Comparison of ENCODE assay signal across 22 mouse cellular contexts in genomic region chr10:93212699-93213098, GRCm38 (mm10). TPM values are rescaled to one million over a fixed set of nuclear protein-coding genes. Genes with fewer than 3 reads are reported as not detected.
DNase-seq lines count a peak whose midpoint lies in the region; ATAC-seq and TF ChIP-seq lines count a peak whose summit lies in the region.
"Had no signal": no experiment of that assay in that cellular context is flagged by ENCODE, and none has a peak within 500 bp of the region (broad histone marks: within the 10 kb centered on the region; RNA-seq: fewer than 3 reads in every experiment).

No protein-coding gene starts in this region.

- 34% methylated on average over 2 of the region's 2 CpGs for WGBS in liver, adult 2 months
- 78% methylated on average over 2 of the region's 2 CpGs for WGBS in liver, embryonic 16.5 days (ENCODE audit: insufficient replicate concordance)
- 63% methylated on average over 2 of the region's 2 CpGs for WGBS in stomach, postnatal 0 days

- DNase-seq in liver, adult 2 months (ENCODE audit: extremely low read depth, low read depth, low spot score): peak; percentile 86
- DNase-seq in liver: no peak
- DNase-seq in stomach, postnatal 0 days (ENCODE audit: low spot score): no peak
- no peak for DNase-seq in layer of hippocampus, adult 9-11 months
- no peak for DNase-seq in adrenal gland, postnatal 4 days (ENCODE audit: low spot score in 2 of 2)
- DNase-seq: adrenal gland, adult 2 months; adrenal gland, postnatal 10 days; adrenal gland, postnatal 25 days; B cell, adult 2 months; cerebellum, adult 11-12 months; cerebellum, adult 2 months; cerebellum, adult 9-10 months; cerebellum, postnatal 10 days; cerebellum, postnatal 25 days had no signal

- H3K36me3 ChIP-seq in liver, adult 2 months (ENCODE audit: control insufficient read depth, insufficient read depth, low read length): peaks cover 22% of the 10 kb centered on the region
- H3K36me3 ChIP-seq in ES-Bruce4 (ENCODE audit: control insufficient read depth, insufficient read depth, low read length, poor library complexity, severe bottlenecking): peaks cover 22% of the 10 kb centered on the region
- H3K36me3 ChIP-seq in liver, embryonic 16.5 days (ENCODE audit: control insufficient read depth, insufficient read depth): peaks cover 30% of the 10 kb centered on the region
- peaks cover 17% of the 10 kb centered on the region for H3K36me3 ChIP-seq in stomach, postnatal 0 days (ENCODE audit: control insufficient read depth, insufficient read depth, low read length)

- H3K27ac ChIP-seq in liver, adult 2 months (replicated peaks; ENCODE audit: insufficient read depth, low read depth, low read length): peak overlapping the region; percentile 60
- H3K27ac ChIP-seq in ES-Bruce4 (ENCODE audit: insufficient read depth, low read length): peak overlapping the region; percentile 85
- H3K27ac ChIP-seq in liver, embryonic 16.5 days (ENCODE audit: low read length): no peak overlapping the region
- H3K27ac ChIP-seq in stomach, postnatal 0 days (replicated peaks): peak overlapping the region; percentile 63; the same call in 1 of the 2 replicates
- H3K27ac ChIP-seq: embryonic facial prominence, embryonic 10.5 days; embryonic facial prominence, embryonic 12.5 days; forebrain, embryonic 13.5 days; forebrain, embryonic 15.5 days had no signal

- no peak overlapping the region for H3K4me3 ChIP-seq in liver, adult 2 months (ENCODE audit: insufficient read depth, low read depth, low read length)
- no peak overlapping the region for H3K4me3 ChIP-seq in ES-Bruce4 (ENCODE audit: low read depth, low read length)
- no peak overlapping the region for H3K4me3 ChIP-seq in liver, embryonic 16.5 days (ENCODE audit: low read depth, low read length)
- no peak overlapping the region for H3K4me3 ChIP-seq in stomach, postnatal 0 days (ENCODE audit: low read depth, low read length)
- H3K4me3 ChIP-seq: embryonic facial prominence, embryonic 10.5 days; embryonic facial prominence, embryonic 12.5 days; forebrain, embryonic 13.5 days; forebrain, embryonic 15.5 days had no signal

- no peak for TF ChIP-seq POLR2A in liver, adult 2 months (IDR thresholded peaks at IDR 0.05; ENCODE audit: extremely low read depth, insufficient read depth, low read length)
- no peak for TF ChIP-seq POLR2A in ES-Bruce4 (IDR thresholded peaks at IDR 0.05; ENCODE audit: insufficient read depth, low read length)

- no peaks in the 10 kb centered on the region for H3K27me3 ChIP-seq in liver, adult 2 months (ENCODE audit: control insufficient read depth, insufficient read depth, low read length)
- no peaks in the 10 kb centered on the region for H3K27me3 ChIP-seq in ES-Bruce4 (ENCODE audit: control insufficient read depth, insufficient read depth, low read length, poor library complexity, severe bottlenecking)
- H3K27me3 ChIP-seq in liver, embryonic 16.5 days (ENCODE audit: control insufficient read depth, insufficient read depth, low read depth, low read length): no peaks in the 10 kb centered on the region
- H3K27me3 ChIP-seq in stomach, postnatal 0 days (ENCODE audit: control insufficient read depth, insufficient read depth, low read length): no peaks in the 10 kb centered on the region
- H3K27me3 ChIP-seq: CH12.LX; embryonic facial prominence, embryonic 12.5 days; forebrain, embryonic 13.5 days; forebrain, embryonic 15.5 days had no signal

- H3K4me1 ChIP-seq in liver, adult 2 months (ENCODE audit: control insufficient read depth, insufficient read depth, low read length): peaks cover 22% of the 10 kb centered on the region
- no peaks in the 10 kb centered on the region for H3K4me1 ChIP-seq in ES-Bruce4 (ENCODE audit: control insufficient read depth, insufficient read depth, low read length)
- H3K4me1 ChIP-seq in liver, embryonic 16.5 days (ENCODE audit: control insufficient read depth, low read depth, low read length): peaks cover 5% of the 10 kb centered on the region
- H3K4me1 ChIP-seq in stomach, postnatal 0 days (replicated peaks; ENCODE audit: control insufficient read depth, insufficient read depth): no peaks in the 10 kb centered on the region
- H3K4me1 ChIP-seq: embryonic facial prominence, embryonic 10.5 days; embryonic facial prominence, embryonic 12.5 days; forebrain, embryonic 13.5 days had no signal

- H3K79me2 ChIP-seq in liver, adult 2 months (ENCODE audit: control insufficient read depth, insufficient read depth, low read length): peaks cover 12% of the 10 kb centered on the region; the same call in 1 of the 2 replicates

- no peak for TF ChIP-seq EP300 in ES-Bruce4 (IDR thresholded peaks at IDR 0.05; ENCODE audit: insufficient read depth, low read depth, low read length)
- TF ChIP-seq EP300 in stomach, postnatal 0 days (optimal IDR thresholded peaks at IDR 0.05): no peak

- no peak overlapping the region for H3K9ac ChIP-seq in liver, adult 2 months (ENCODE audit: low read depth, low read length)
- no peak overlapping the region for H3K9ac ChIP-seq in ES-Bruce4 (ENCODE audit: low read depth, poor library complexity, severe bottlenecking)
- H3K9ac ChIP-seq in liver, embryonic 16.5 days (ENCODE audit: low read depth, low read length): no peak overlapping the region
- no peak overlapping the region for H3K9ac ChIP-seq in stomach, postnatal 0 days (ENCODE audit: low read length)
- H3K9ac ChIP-seq: embryonic facial prominence, embryonic 12.5 days; forebrain, embryonic 13.5 days; forebrain, embryonic 15.5 days had no signal

- ATAC-seq in liver, embryonic 16.5 days (ENCODE audit: low read depth): 0 out of 2 replicates have a peak, but pooled peaks have one; percentile 32
- peak; percentile 91 for ATAC-seq in stomach, postnatal 0 days (ENCODE audit: low FRiP score, low TSS enrichment)
- ATAC-seq: CD4-positive, CD25-positive, alpha-beta regulatory T cell, adult 4 months; forebrain, embryonic 13.5 days; forebrain, embryonic 15.5 days had no signal

- TF ChIP-seq CTCF in liver, adult 2 months (IDR thresholded peaks at IDR 0.05; ENCODE audit: low read depth, low read length): no peak
- no peak for TF ChIP-seq CTCF in ES-Bruce4 (IDR thresholded peaks at IDR 0.05; ENCODE audit: low read depth, low read length)
- no peak for TF ChIP-seq CTCF in stomach, postnatal 0 days (IDR thresholded peaks at IDR 0.05; ENCODE audit: low read depth)

- H3K9me3 ChIP-seq in ES-Bruce4 (replicated peaks; ENCODE audit: control insufficient read depth, insufficient read depth, low read length, poor library complexity, severe bottlenecking): no peaks in the 10 kb centered on the region
- no peaks in the 10 kb centered on the region for H3K9me3 ChIP-seq in liver, embryonic 16.5 days (replicated peaks; ENCODE audit: control insufficient read depth, low read length)
- H3K9me3 ChIP-seq in stomach, postnatal 0 days (ENCODE audit: control insufficient read depth, low read length): no peaks in the 10 kb centered on the region
- H3K9me3 ChIP-seq: embryonic facial prominence, embryonic 12.5 days; forebrain, embryonic 13.5 days; forebrain, embryonic 15.5 days had no signal

- H3K4me2 ChIP-seq in liver, embryonic 16.5 days (ENCODE audit: low read depth, low read length): no peak overlapping the region
- H3K4me2 ChIP-seq in stomach, postnatal 0 days (replicated peaks; ENCODE audit: low read depth): no peak overlapping the region
- H3K4me2 ChIP-seq: embryonic facial prominence, embryonic 12.5 days; forebrain, embryonic 13.5 days; forebrain, embryonic 15.5 days had no signal

RNA-seq across cellular contexts. Expression of gene Cdk17, which starts 52.0 kb away (rescaled TPM):
- 17.1 and 17.7 TPM in 2 replicates for total RNA-seq in liver, adult 2 months (2014; rRNA removed)
- 11.3 and 12.5 TPM in 2 replicates for polyA plus RNA-seq in liver, adult 2 months (2012; rRNA removed)
- polyA plus RNA-seq in ES-Bruce4 (2011; ENCODE audit: insufficient read depth, insufficient read length, low read depth, missing spikeins): 42.9 and 44.2 TPM in 2 replicates
- polyA plus RNA-seq in liver, embryonic 16.5 days (2015; fragmentation: Nextera tagmentation; extraction: Ambion mirVana): 8.3 and 8.7 TPM in 2 replicates
- 8.2 and 8.6 TPM in 2 replicates for polyA plus RNA-seq in stomach, postnatal 0 days (2015; fragmentation: Nextera tagmentation; extraction: Ambion mirVana)
- total RNA-seq in adrenal gland, postnatal 4 days (2021): 10 to 100 TPM; 30.5 to 33.1 TPM
